Mouse (Mus musculus): Measurements from ENCODE around the gene Apobec1. TPM values are rescaled to one million over a fixed set of nuclear protein-coding genes. Genes with fewer than 3 reads are reported as not detected.
"Not testable (repeated sequence)": the region's sequence is repeated elsewhere in the genome, so short reads cannot be mapped to it uniquely, and the experiment has no call there.

Apobec1 gene
- polyA plus RNA-seq, 1 experiment from 2014 or later = 1.8 TPM

DNA sequence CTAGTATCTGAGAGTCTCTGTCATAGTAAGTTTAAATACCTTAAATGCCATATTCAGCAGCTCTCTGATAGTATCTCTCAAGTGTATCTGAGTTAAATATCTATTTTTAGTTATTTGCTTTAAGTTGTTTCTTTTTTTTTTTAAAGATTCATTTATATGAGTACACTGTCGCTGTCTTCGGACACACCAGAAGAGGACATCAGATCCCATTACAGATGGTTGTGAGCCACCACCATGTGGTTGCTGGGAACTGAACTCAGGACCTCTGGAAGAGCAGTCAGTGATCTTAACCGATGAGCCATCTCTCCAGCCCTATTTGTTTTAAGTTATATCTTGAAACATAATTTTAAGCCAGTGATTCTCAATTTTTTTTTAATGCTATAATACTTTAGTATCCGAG, 1.2 kb downstream of the Apobec1 start:
- no peak for ATAC-seq (ENCODE audit: low FRiP score)
- 91% methylated on average over 4 of the region's 4 CpGs for WGBS

DNA sequence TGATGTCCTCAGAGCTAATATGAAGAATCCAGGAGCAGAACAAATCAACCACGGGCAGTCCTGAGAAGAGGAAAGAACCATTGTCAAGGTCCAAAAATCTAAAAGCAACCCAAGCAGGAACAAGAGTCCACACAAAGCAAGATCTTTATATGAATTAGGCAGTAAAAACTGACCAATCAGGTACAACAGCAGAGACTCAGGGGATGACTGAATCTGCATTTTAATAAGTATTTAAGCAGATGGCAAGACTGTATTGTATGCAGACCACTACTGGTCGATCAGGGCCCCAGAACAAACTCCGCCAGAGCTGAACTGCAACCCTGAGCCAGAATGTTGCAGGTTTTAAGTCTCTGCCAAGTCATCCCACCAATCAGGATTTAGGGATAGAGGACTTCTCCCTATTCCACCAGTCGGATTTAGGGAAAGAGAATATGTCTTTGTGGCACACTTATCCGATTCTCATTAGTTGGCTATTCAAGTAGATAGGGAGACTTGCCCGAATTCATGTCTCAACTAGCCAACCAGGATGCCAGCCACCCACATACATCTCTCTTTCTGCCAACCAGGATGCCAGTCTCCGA, 2.1 kb downstream of the Apobec1 start:
- 77% methylated on average over 7 of the region's 7 CpGs for WGBS

More for the DNA sequence above, 1.2 kb downstream of the Apobec1 start:
- no peaks in the 10 kb centered on the region for H3K4me1 ChIP-seq
- no peak overlapping the region for H3K4me3 ChIP-seq
- no peak overlapping the region for H3K27ac ChIP-seq
- no peak overlapping the region for H3K9ac ChIP-seq
- no peaks in the 10 kb centered on the region for H3K9me3 ChIP-seq (replicated peaks)
- no peaks in the 10 kb centered on the region for H3K27me3 ChIP-seq
- H3K36me3 ChIP-seq = no peaks in the 10 kb centered on the region
- H3K4me2 ChIP-seq (replicated peaks) = no peak overlapping the region

GRCm38 (mm10) chr6:122599054-122599737, 3.0 kb downstream of the Apobec1 start:
- Histone ChIP-seq H3K9ac (no peak overlapping the region), H3K9me3 (replicated peaks) (no peaks in the 10 kb centered on the region), H3K4me2 (replicated peaks) (no peak overlapping the region), H3K27me3 (no peaks in the 10 kb centered on the region), H3K4me1 (no peaks in the 10 kb centered on the region), H3K4me3 (no peak overlapping the region), H3K27ac (no peak overlapping the region), H3K36me3 (no peaks in the 10 kb centered on the region)
- no peak for ATAC-seq (ENCODE audit: low FRiP score)
- 87% methylated on average over 9 of the region's 9 CpGs for WGBS

More for the DNA sequence above, 2.1 kb downstream of the Apobec1 start:
- Histone ChIP-seq H3K9me3 (replicated peaks) (no peaks in the 10 kb centered on the region), H3K36me3 (no peaks in the 10 kb centered on the region), H3K4me3 (no peak overlapping the region), H3K27ac (no peak overlapping the region), H3K9ac (no peak overlapping the region), H3K27me3 (no peaks in the 10 kb centered on the region), H3K4me2 (replicated peaks) (no peak overlapping the region), H3K4me1 (no peaks in the 10 kb centered on the region)
- no peak for ATAC-seq (ENCODE audit: low FRiP score)

GRCm38 (mm10) chr6:122598436-122598835, 3.8 kb downstream of the Apobec1 start:
- H3K27me3 ChIP-seq = no peaks in the 10 kb centered on the region
- no peaks in the 10 kb centered on the region for H3K9me3 ChIP-seq (replicated peaks)
- H3K9ac ChIP-seq = no peak overlapping the region
- no peak overlapping the region for H3K4me2 ChIP-seq (replicated peaks)
- no peak overlapping the region for H3K27ac ChIP-seq
- H3K4me3 ChIP-seq = no peak overlapping the region
- H3K36me3 ChIP-seq = no peaks in the 10 kb centered on the region
- ATAC-seq (ENCODE audit: low FRiP score) = no peak
- H3K4me1 ChIP-seq = no peaks in the 10 kb centered on the region
- WGBS = 87% methylated on average over 6 of the region's 6 CpGs

GRCm38 (mm10) chr6:122598014-122598413, 4.2 kb downstream of the Apobec1 start:
- Histone ChIP-seq H3K9me3 (replicated peaks) (no peaks in the 10 kb centered on the region), H3K27me3 (no peaks in the 10 kb centered on the region), H3K36me3 (no peaks in the 10 kb centered on the region), H3K4me2 (replicated peaks) (no peak overlapping the region), H3K9ac (no peak overlapping the region), H3K4me1 (no peaks in the 10 kb centered on the region), H3K4me3 (no peak overlapping the region), H3K27ac (no peak overlapping the region)
- ATAC-seq (ENCODE audit: low FRiP score) = no peak
- WGBS = 94% methylated on average over 4 of the region's 4 CpGs

DNA sequence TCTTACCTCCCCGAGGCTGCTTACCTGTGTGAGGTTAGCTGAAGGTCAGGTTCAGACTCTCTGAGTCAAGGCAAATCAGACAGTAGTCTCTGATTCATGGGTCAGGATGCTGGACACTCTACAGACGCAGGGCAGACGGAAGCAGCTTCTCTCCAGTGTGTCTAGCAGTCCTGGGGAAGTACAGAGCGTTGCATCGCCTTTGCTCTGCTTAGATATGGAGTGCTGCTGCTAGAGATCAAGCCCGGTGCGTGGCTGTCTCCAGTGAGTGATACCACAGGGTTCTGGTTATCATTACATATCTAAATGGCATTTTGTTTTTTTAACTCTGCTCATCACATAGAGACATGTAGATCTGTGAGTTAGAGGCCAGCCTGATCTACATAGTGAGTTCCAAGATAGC, 5.6 kb downstream of the Apobec1 start:
- WGBS = 90% methylated on average over 7 of the region's 7 CpGs
- H3K27ac ChIP-seq = no peak overlapping the region
- ATAC-seq (ENCODE audit: low FRiP score) = no peak
- H3K4me2 ChIP-seq (replicated peaks) = no peak overlapping the region
- H3K9me3 ChIP-seq (replicated peaks) = no peaks in the 10 kb centered on the region
- H3K9ac ChIP-seq = no peak overlapping the region
- H3K27me3 ChIP-seq = no peaks in the 10 kb centered on the region
- H3K4me1 ChIP-seq = no peaks in the 10 kb centered on the region
- no peaks in the 10 kb centered on the region for H3K36me3 ChIP-seq
- no peak overlapping the region for H3K4me3 ChIP-seq

DNA sequence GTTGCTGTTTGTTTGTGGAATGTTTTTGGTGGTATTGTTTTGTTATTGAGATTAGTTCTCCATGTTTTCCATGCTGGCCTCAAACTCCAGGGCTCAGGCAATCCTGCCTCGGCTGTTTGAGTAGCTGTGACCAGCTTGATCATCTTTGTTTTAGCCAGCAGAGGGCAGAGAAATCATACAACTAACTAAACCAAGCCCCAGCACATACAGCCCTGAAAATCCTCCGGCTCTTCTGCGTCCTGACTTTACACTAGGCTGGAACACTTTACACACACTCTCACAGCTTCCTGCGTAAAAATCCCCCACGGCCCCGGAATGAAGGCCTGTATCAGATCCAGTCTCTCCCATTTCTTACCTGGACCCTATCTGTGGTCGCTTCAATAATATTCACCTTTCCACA, 6.6 kb downstream of the Apobec1 start:
- Histone ChIP-seq H3K4me1 (no peaks in the 10 kb centered on the region), H3K9ac (no peak overlapping the region), H3K36me3 (no peaks in the 10 kb centered on the region), H3K27me3 (no peaks in the 10 kb centered on the region), H3K27ac (no peak overlapping the region), H3K9me3 (replicated peaks) (no peaks in the 10 kb centered on the region), H3K4me3 (no peak overlapping the region), H3K4me2 (replicated peaks) (no peak overlapping the region)
- no peak for ATAC-seq (ENCODE audit: low FRiP score)
- WGBS = 35% methylated on average over 7 of the region's 7 CpGs

GRCm38 (mm10) chr6:122592905-122593304, 9.3 kb downstream of the Apobec1 start:
- no peaks in the 10 kb centered on the region for H3K4me1 ChIP-seq

GRCm38 (mm10) chr6:122591027-122591758, 11.1 kb downstream of the Apobec1 start:
- Histone ChIP-seq H3K9me3 (replicated peaks) (no peaks in the 10 kb centered on the region), H3K27me3 (no peaks in the 10 kb centered on the region), H3K4me3 (no peak overlapping the region), H3K4me2 (replicated peaks) (no peak overlapping the region), H3K4me1 (no peaks in the 10 kb centered on the region), H3K27ac (no peak overlapping the region), H3K36me3 (no peaks in the 10 kb centered on the region), H3K9ac (no peak overlapping the region)
- WGBS = 86% methylated on average over 13 of the region's 13 CpGs
- no peak for ATAC-seq (ENCODE audit: low FRiP score)

More at GRCm38 (mm10) chr6:122592905-122593304, 9.3 kb downstream of the Apobec1 start:
- Histone ChIP-seq H3K27me3 (no peaks in the 10 kb centered on the region), H3K36me3 (no peaks in the 10 kb centered on the region), H3K9me3 (replicated peaks) (no peaks in the 10 kb centered on the region), H3K9ac (no peak overlapping the region), H3K4me2 (replicated peaks) (no peak overlapping the region), H3K4me3 (no peak overlapping the region), H3K27ac (no peak overlapping the region)
- ATAC-seq (ENCODE audit: low FRiP score) = no peak
- WGBS = 94% methylated on average over 2 of the region's 2 CpGs

GRCm38 (mm10) chr6:122579086-122579485, 23.2 kb downstream of the Apobec1 start:
- Histone ChIP-seq H3K36me3 (no peaks in the 10 kb centered on the region), H3K4me2 (replicated peaks) (no peak overlapping the region), H3K27me3 (no peaks in the 10 kb centered on the region), H3K4me3 (no peak overlapping the region), H3K4me1 (no peaks in the 10 kb centered on the region), H3K27ac (no peak overlapping the region), H3K9ac (no peak overlapping the region), H3K9me3 (replicated peaks) (0 out of 2 replicates have a peak, but pooled peaks cover 4% of the 10 kb centered on the region)
- 76% methylated on average over 1 of the region's 1 CpGs for WGBS
- no peak for ATAC-seq (ENCODE audit: low FRiP score)

GRCm38 (mm10) chr6:122577030-122577429, 25.2 kb downstream of the Apobec1 start:
- Histone ChIP-seq H3K4me3 (no peak overlapping the region), H3K4me1 (no peaks in the 10 kb centered on the region), H3K27ac (no peak overlapping the region), H3K9me3 (replicated peaks) (0 out of 2 replicates have a peak, but pooled peaks cover 4% of the 10 kb centered on the region), H3K9ac (no peak overlapping the region), H3K27me3 (no peaks in the 10 kb centered on the region), H3K4me2 (replicated peaks) (no peak overlapping the region), H3K36me3 (no peaks in the 10 kb centered on the region)
- ATAC-seq (ENCODE audit: low FRiP score) = no peak
- 91% methylated on average over 3 of the region's 3 CpGs for WGBS

DNA sequence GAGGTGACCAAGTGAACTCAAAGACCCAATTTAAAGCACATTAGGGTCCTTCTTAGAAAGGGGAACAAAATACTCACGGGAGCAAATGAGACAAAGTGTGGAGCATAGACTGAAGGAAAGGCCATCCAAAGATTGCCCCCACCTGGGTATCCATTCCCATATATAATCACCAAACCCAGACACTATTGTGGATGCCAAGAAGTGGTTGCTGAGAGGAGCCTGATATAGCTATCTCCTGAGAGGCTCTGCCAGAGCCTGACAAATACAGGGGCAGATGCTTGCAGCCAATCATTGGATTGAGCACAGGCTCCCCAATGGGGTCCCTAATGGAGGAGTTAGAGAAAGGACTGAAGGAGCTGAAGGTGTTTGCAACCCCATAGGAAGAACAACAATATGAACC, 27.2 kb downstream of the Apobec1 start:
- not testable (repeated sequence) for H3K27me3 ChIP-seq; H3K4me3 ChIP-seq; H3K27ac ChIP-seq; H3K36me3 ChIP-seq; H3K4me1 ChIP-seq; ATAC-seq (ENCODE audit: low FRiP score); H3K9me3 ChIP-seq (replicated peaks); H3K4me2 ChIP-seq (replicated peaks); H3K9ac ChIP-seq
- WGBS = 85% methylated on average over 1 of the region's 1 CpGs

All from hindbrain, embryonic 12.5 days (tissue).